Mouse (Mus musculus) neural tube, embryonic 13.5 days (tissue): ENCODE results near the gene Scd1. TPM values are rescaled to one million over a fixed set of nuclear protein-coding genes. Genes with fewer than 3 reads are reported as not detected.
"Not testable (repeated sequence)": the region's sequence is repeated elsewhere in the genome, so short reads cannot be mapped to it uniquely, and the experiment has no call there.

Experiments
- ATAC-seq: fragments of 200-750 bp; cut with Nextera tagmentation; 2 replicates; pipeline ENCODE4 v1.8.0; 2017; ENCODE audit warnings: low read depth, mild to moderate bottlenecking, moderate TSS enrichment, moderate library complexity
- H3K27ac ChIP-seq: fragments of 300-500 bp; sonication (generic); replicated peaks from 2 replicates; pipeline ENCODE4 v1.5.1; 2015; ENCODE audit warnings: moderate library complexity, mild to moderate bottlenecking, inconsistent platforms
- H3K27me3 ChIP-seq: fragments of 300-500 bp; sonication (generic); 2 replicates; pipeline ENCODE4 v1.6.1; 2015; ENCODE audit warnings: mild to moderate bottlenecking, inconsistent platforms
- H3K36me3 ChIP-seq: fragments of 300-500 bp; sonication (generic); 2 replicates; pipeline ENCODE4 v1.6.1; 2015; ENCODE audit warnings: mild to moderate bottlenecking, inconsistent platforms
- H3K4me1 ChIP-seq: fragments of 300-500 bp; sonication (generic); replicated peaks from 2 replicates; pipeline ENCODE4 v1.6.1; 2015; ENCODE audit warnings: inconsistent platforms
- H3K4me2 ChIP-seq: fragments of 300-500 bp; sonication (generic); 2 replicates; pipeline ENCODE4 v1.6.1; 2015; ENCODE audit warnings: inconsistent platforms, mild to moderate bottlenecking, moderate library complexity
- H3K4me3 ChIP-seq: fragments of 300-500 bp; sonication (generic); 2 replicates; pipeline ENCODE4 v1.5.1; 2015; ENCODE audit warnings: mild to moderate bottlenecking, inconsistent platforms
- H3K9ac ChIP-seq: fragments of 300-500 bp; sonication (generic); 2 replicates; pipeline ENCODE4 v1.6.1; 2015; ENCODE audit warnings: moderate library complexity, mild to moderate bottlenecking, inconsistent platforms
- H3K9me3 ChIP-seq: fragments of 300-500 bp; sonication (generic); 2 replicates; pipeline ENCODE4 v1.6.1; 2016; ENCODE audit warnings: inconsistent platforms
- WGBS: fragments of 180-500 bp; shearing (Covaris S2); methylation state at CpG from one replicate; pipeline ENCODE4 v1.1.7; 2015; 5-methylcytosine and 5-hydroxymethylcytosine counted together
- polyA plus RNA-seq: library from polyadenylated mRNA; unstranded; fragments of >200 nt; fragmentation: Nextera tagmentation; extraction: Ambion mirVana; gene quantifications from 2 replicates; pipeline ENCODE4 v1.2.1, GENCODE M21; 2015

The Scd1 gene
- polyA plus RNA-seq, 1 experiment from 2014 or later: 5.2 TPM

GRCm38 (mm10) chr19:44379090-44379489, 28.6 kb downstream of the Scd1 start:
- no peak for ATAC-seq
- H3K27ac ChIP-seq: no peak overlapping the region
- H3K9me3 ChIP-seq: no peaks in the 10 kb centered on the region
- H3K27me3 ChIP-seq: no peaks in the 10 kb centered on the region
- H3K4me1 ChIP-seq: peaks cover 16% of the 10 kb centered on the region; the same call in 1 of the 2 replicates
- no peak overlapping the region for H3K9ac ChIP-seq
- H3K4me3 ChIP-seq: no peak overlapping the region
- H3K36me3 ChIP-seq: no peaks in the 10 kb centered on the region
- H3K4me2 ChIP-seq: no peak overlapping the region

- no peaks in the 10 kb centered on the region for H3K27me3 ChIP-seq
- WGBS: 48% methylated on average over 5 of the region's 5 CpGs
- no peak for ATAC-seq
- no peaks in the 10 kb centered on the region for H3K9me3 ChIP-seq
- H3K36me3 ChIP-seq: no peaks in the 10 kb centered on the region
- H3K4me2 ChIP-seq: no peak overlapping the region
- H3K4me1 ChIP-seq: peaks cover 15% of the 10 kb centered on the region; the same call in 1 of the 2 replicates
- H3K9ac ChIP-seq: no peak overlapping the region
- no peak overlapping the region for H3K4me3 ChIP-seq
- H3K27ac ChIP-seq: no peak overlapping the region
These were observed 29.9 kb downstream of the Scd1 start for GRCm38 (mm10) chr19:44377629-44378375.

- Histone ChIP-seq H3K4me3 (no peak overlapping the region), H3K27me3 (no peaks in the 10 kb centered on the region), H3K4me1 (peaks cover 13% of the 10 kb centered on the region; the same call in 1 of the 2 replicates), H3K9me3 (no peaks in the 10 kb centered on the region), H3K9ac (no peak overlapping the region), H3K27ac (no peak overlapping the region), H3K36me3 (no peaks in the 10 kb centered on the region), H3K4me2 (no peak overlapping the region)
- WGBS: 19% methylated on average over 3 of the region's 3 CpGs
- no peak for ATAC-seq
These were observed 31.1 kb downstream of the Scd1 start for GRCm38 (mm10) chr19:44376511-44376951.

GRCm38 (mm10) chr19:44372969-44373368, 34.7 kb downstream of the Scd1 start:
- 24% methylated on average over 6 of the region's 6 CpGs for WGBS
- no peak overlapping the region for H3K9ac ChIP-seq
- peak; percentile 67 for ATAC-seq
- H3K4me3 ChIP-seq: no peak overlapping the region
- H3K4me2 ChIP-seq: no peak overlapping the region
- no peak overlapping the region for H3K27ac ChIP-seq
- no peaks in the 10 kb centered on the region for H3K9me3 ChIP-seq
- no peaks in the 10 kb centered on the region for H3K27me3 ChIP-seq
- no peaks in the 10 kb centered on the region for H3K36me3 ChIP-seq
- H3K4me1 ChIP-seq: peaks cover 4% of the 10 kb centered on the region; the same call in 1 of the 2 replicates

GRCm38 (mm10) chr19:44370231-44370630, 37.4 kb downstream of the Scd1 start:
- H3K27ac ChIP-seq: no peak overlapping the region
- H3K4me3 ChIP-seq: no peak overlapping the region
- H3K4me2 ChIP-seq: no peak overlapping the region
- no peaks in the 10 kb centered on the region for H3K27me3 ChIP-seq
- H3K9me3 ChIP-seq: no peaks in the 10 kb centered on the region
- H3K9ac ChIP-seq: no peak overlapping the region
- 75% methylated on average over 5 of the region's 5 CpGs for WGBS
- no peak for ATAC-seq
- H3K36me3 ChIP-seq: no peaks in the 10 kb centered on the region
- H3K4me1 ChIP-seq: peaks cover 8% of the 10 kb centered on the region; the same call in 1 of the 2 replicates

GRCm38 (mm10) chr19:44369371-44369770, 38.3 kb downstream of the Scd1 start:
- Histone ChIP-seq H3K9ac (no peak overlapping the region), H3K4me1 (peaks cover 8% of the 10 kb centered on the region; the same call in 1 of the 2 replicates), H3K27ac (no peak overlapping the region), H3K4me2 (no peak overlapping the region), H3K9me3 (no peaks in the 10 kb centered on the region), H3K4me3 (no peak overlapping the region), H3K27me3 (no peaks in the 10 kb centered on the region), H3K36me3 (no peaks in the 10 kb centered on the region)
- ATAC-seq: no peak
- 57% methylated on average over 8 of the region's 8 CpGs for WGBS

- H3K27me3 ChIP-seq, H3K4me2 ChIP-seq, H3K4me1 ChIP-seq, H3K9me3 ChIP-seq, H3K36me3 ChIP-seq, H3K4me3 ChIP-seq, H3K9ac ChIP-seq: not testable (repeated sequence)
- 51% methylated on average over 10 of the region's 10 CpGs for WGBS
- 0 out of 2 replicates have a peak overlapping the region, but pooled peaks have one; percentile 57 for H3K27ac ChIP-seq
- ATAC-seq: 0 out of 2 replicates have a peak, but pooled peaks have one; percentile 43
These were observed 40.6 kb downstream of the Scd1 start for GRCm38 (mm10) chr19:44367076-44367475.

- Histone ChIP-seq H3K4me1 (peaks cover 8% of the 10 kb centered on the region; the same call in 1 of the 2 replicates), H3K9me3 (no peaks in the 10 kb centered on the region), H3K27ac (no peak overlapping the region), H3K4me3 (no peak overlapping the region), H3K36me3 (no peaks in the 10 kb centered on the region), H3K27me3 (no peaks in the 10 kb centered on the region), H3K4me2 (no peak overlapping the region), H3K9ac (no peak overlapping the region)
- no peak for ATAC-seq
- WGBS: 92% methylated on average over 4 of the region's 4 CpGs
These were observed 41.9 kb downstream of the Scd1 start for GRCm38 (mm10) chr19:44365733-44366132.

GRCm38 (mm10) chr19:44364029-44364428, 43.6 kb downstream of the Scd1 start:
- H3K9me3 ChIP-seq: no peaks in the 10 kb centered on the region
- H3K4me1 ChIP-seq: peaks cover 9% of the 10 kb centered on the region
- no peak overlapping the region for H3K4me2 ChIP-seq
- no peak overlapping the region for H3K9ac ChIP-seq
- WGBS: 85% methylated on average over 8 of the region's 8 CpGs
- no peaks in the 10 kb centered on the region for H3K36me3 ChIP-seq
- H3K27me3 ChIP-seq: no peaks in the 10 kb centered on the region
- H3K27ac ChIP-seq: no peak overlapping the region
- no peak overlapping the region for H3K4me3 ChIP-seq
- no peak for ATAC-seq

- H3K4me3 ChIP-seq: no peak overlapping the region
- H3K9ac ChIP-seq: no peak overlapping the region
- 25% methylated on average over 13 of the region's 13 CpGs for whole genome bisulfite sequencing
- no peaks in the 10 kb centered on the region for H3K36me3 ChIP-seq
- no peak for ATAC-seq
- H3K27ac ChIP-seq: no peak overlapping the region
- peaks cover 13% of the 10 kb centered on the region for H3K4me1 ChIP-seq
- no peak overlapping the region for H3K4me2 ChIP-seq
- no peaks in the 10 kb centered on the region for H3K27me3 ChIP-seq
- H3K9me3 ChIP-seq: no peaks in the 10 kb centered on the region
These were observed 44.1 kb downstream of the Scd1 start for GRCm38 (mm10) chr19:44363529-44363928.

- no peaks in the 10 kb centered on the region for H3K9me3 ChIP-seq
- H3K4me1 ChIP-seq: peaks cover 5% of the 10 kb centered on the region; the same call in 1 of the 2 replicates
- no peaks in the 10 kb centered on the region for H3K36me3 ChIP-seq
- 49% methylated on average over 8 of the region's 8 CpGs for WGBS
- H3K4me2 ChIP-seq: no peak overlapping the region
- peak overlapping the region; percentile 23; the same call in 1 of the 2 replicates for H3K27ac ChIP-seq
- ATAC-seq: no peak
- no peak overlapping the region for H3K4me3 ChIP-seq
- no peak overlapping the region for H3K9ac ChIP-seq
- H3K27me3 ChIP-seq: no peaks in the 10 kb centered on the region
These were observed 49.0 kb downstream of the Scd1 start for GRCm38 (mm10) chr19:44358700-44359099.

GRCm38 (mm10) chr19:44351756-44352155, 55.9 kb downstream of the Scd1 start:
- H3K27me3 ChIP-seq: no peaks in the 10 kb centered on the region
- no peak overlapping the region for H3K4me3 ChIP-seq
- no peaks in the 10 kb centered on the region for H3K4me1 ChIP-seq
- no peak overlapping the region for H3K27ac ChIP-seq
- ATAC-seq: no peak
- no peaks in the 10 kb centered on the region for H3K9me3 ChIP-seq
- no peak overlapping the region for H3K9ac ChIP-seq
- WGBS: 87% methylated on average over 7 of the region's 7 CpGs
- no peak overlapping the region for H3K4me2 ChIP-seq
- no peaks in the 10 kb centered on the region for H3K36me3 ChIP-seq

GRCm38 (mm10) chr19:44349689-44350088, 58.0 kb downstream of the Scd1 start:
- WGBS: 89% methylated on average over 8 of the region's 8 CpGs
- no peaks in the 10 kb centered on the region for H3K27me3 ChIP-seq
- no peak for ATAC-seq

More at GRCm38 (mm10) chr19:44349689-44350088, 58.0 kb downstream of the Scd1 start:
- H3K4me1 ChIP-seq: no peaks in the 10 kb centered on the region
- no peak overlapping the region for H3K4me3 ChIP-seq
- H3K9me3 ChIP-seq: no peaks in the 10 kb centered on the region
- H3K9ac ChIP-seq: no peak overlapping the region
- H3K36me3 ChIP-seq: no peaks in the 10 kb centered on the region
- H3K4me2 ChIP-seq: no peak overlapping the region
- no peak overlapping the region for H3K27ac ChIP-seq
